Mouse (Mus musculus) lung, embryonic 16.5 days (tissue): ENCODE results near the gene Gmppa. TPM values are rescaled to one million over a fixed set of nuclear protein-coding genes. Genes with fewer than 3 reads are reported as not detected.
A peak's percentile ranks its signal among the peaks of the same experiment; 100 is the strongest.

Source experiments
- ATAC-seq: fragments of 200-750 bp; cut with Nextera tagmentation; 2 replicates; pipeline ENCODE4 v1.8.0; 2017; ENCODE audit warnings: low read depth, mild to moderate bottlenecking, moderate library complexity
- H3K27ac ChIP-seq: fragments of 300-500 bp; sonication (generic); 2 replicates; pipeline ENCODE4 v1.5.1; 2014; ENCODE audit warnings: mild to moderate bottlenecking, control low read depth, low read length
- H3K27me3 ChIP-seq: fragments of 300-500 bp; sonication (generic); 2 replicates; pipeline ENCODE4 v1.6.1; 2014; ENCODE audit warnings: low read depth, low read length, mixed read lengths; ENCODE audit not compliant: control insufficient read depth, insufficient read depth
- H3K36me3 ChIP-seq: fragments of 300-500 bp; sonication (generic); 2 replicates; pipeline ENCODE4 v1.6.1; 2014; ENCODE audit warnings: low read length; ENCODE audit not compliant: control insufficient read depth, insufficient read depth
- H3K4me1 ChIP-seq: fragments of 300-500 bp; sonication (generic); replicated peaks from 2 replicates; pipeline ENCODE4 v1.6.1; 2014; ENCODE audit warnings: low read length, mixed read lengths; ENCODE audit not compliant: control insufficient read depth, insufficient read depth
- H3K4me2 ChIP-seq: fragments of 300-500 bp; sonication (generic); 2 replicates; pipeline ENCODE4 v1.6.1; 2014; ENCODE audit warnings: low read depth, low read length, control low read depth
- H3K4me3 ChIP-seq: fragments of 300-500 bp; sonication (generic); 2 replicates; pipeline ENCODE4 v1.5.1; 2014; ENCODE audit warnings: mild to moderate bottlenecking, low read length, control low read depth
- H3K9ac ChIP-seq: fragments of 300-500 bp; sonication (generic); 2 replicates; pipeline ENCODE4 v1.6.1; 2014; ENCODE audit warnings: low read length, control low read depth
- H3K9me3 ChIP-seq: fragments of 300-500 bp; sonication (generic); 2 replicates; pipeline ENCODE4 v1.6.1; 2016; ENCODE audit warnings: low read length; ENCODE audit not compliant: control insufficient read depth
- WGBS: fragments of 180-500 bp; shearing (Covaris S2); extraction: QIAGEN DNeasy Blood & Tissue Kit; methylation state at CpG from one replicate; pipeline ENCODE4 v1.1.7; 2014; 5-methylcytosine and 5-hydroxymethylcytosine counted together
- polyA plus RNA-seq: library from polyadenylated mRNA; unstranded; fragments of >200 nt; fragmentation: Nextera tagmentation; extraction: Ambion mirVana; gene quantifications from 2 replicates; pipeline ENCODE4 v1.2.1, GENCODE M21; 2015

Gmppa gene
- polyA plus RNA-seq, 1 experiment from 2014 or later = 92.4 TPM

DNA sequence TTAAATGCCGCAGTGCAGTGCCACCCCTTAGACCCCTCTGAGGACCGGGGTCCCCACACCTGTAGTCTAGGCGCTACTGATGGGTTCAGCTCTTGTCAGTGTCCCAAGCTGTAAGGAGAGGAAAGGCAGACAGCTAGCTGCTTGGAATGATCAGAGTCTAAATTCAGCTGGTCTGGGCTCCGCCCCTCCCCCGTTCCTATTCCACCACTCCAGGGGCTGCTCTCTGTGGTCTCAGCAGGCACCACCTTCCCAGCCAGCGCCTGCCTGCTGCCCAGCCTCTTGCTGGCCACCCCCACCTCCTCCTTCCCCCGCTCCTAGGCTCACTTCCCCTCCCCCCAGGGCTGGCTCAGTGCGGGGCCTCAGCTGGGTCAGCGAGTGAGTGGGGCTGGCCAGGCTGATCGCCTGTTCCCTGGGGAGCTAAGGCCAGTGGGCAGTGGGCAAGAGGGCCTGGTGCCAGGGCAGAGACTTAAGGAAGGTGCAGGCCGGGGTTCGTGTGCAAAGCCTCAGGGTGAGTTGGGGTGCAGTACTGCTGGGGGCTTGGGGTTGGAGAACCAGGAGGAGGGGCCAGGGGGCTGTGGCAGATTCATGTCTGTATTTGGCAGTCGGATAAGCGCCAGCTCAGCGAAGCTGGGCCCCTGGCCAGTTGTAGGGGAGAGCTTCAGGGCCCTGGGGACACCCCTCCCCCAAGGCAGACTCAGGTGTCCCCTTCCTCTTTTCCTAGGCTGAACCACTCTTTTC is 35.8 kb upstream of the Gmppa start:
- ATAC-seq = peak; percentile 93
- peaks cover 26% of the 10 kb centered on the region for H3K4me1 ChIP-seq
- H3K27me3 ChIP-seq = no peaks in the 10 kb centered on the region
- WGBS = 6% methylated on average over 15 of the region's 15 CpGs
- no peaks in the 10 kb centered on the region for H3K9me3 ChIP-seq
- peak overlapping the region; percentile 62 for H3K4me2 ChIP-seq
- peak overlapping the region; percentile 72 for H3K9ac ChIP-seq
- H3K4me3 ChIP-seq = peak overlapping the region; percentile 46
- peak overlapping the region; percentile 93 for H3K27ac ChIP-seq
- H3K36me3 ChIP-seq = peaks cover 8% of the 10 kb centered on the region; the same call in 1 of the 2 replicates

DNA sequence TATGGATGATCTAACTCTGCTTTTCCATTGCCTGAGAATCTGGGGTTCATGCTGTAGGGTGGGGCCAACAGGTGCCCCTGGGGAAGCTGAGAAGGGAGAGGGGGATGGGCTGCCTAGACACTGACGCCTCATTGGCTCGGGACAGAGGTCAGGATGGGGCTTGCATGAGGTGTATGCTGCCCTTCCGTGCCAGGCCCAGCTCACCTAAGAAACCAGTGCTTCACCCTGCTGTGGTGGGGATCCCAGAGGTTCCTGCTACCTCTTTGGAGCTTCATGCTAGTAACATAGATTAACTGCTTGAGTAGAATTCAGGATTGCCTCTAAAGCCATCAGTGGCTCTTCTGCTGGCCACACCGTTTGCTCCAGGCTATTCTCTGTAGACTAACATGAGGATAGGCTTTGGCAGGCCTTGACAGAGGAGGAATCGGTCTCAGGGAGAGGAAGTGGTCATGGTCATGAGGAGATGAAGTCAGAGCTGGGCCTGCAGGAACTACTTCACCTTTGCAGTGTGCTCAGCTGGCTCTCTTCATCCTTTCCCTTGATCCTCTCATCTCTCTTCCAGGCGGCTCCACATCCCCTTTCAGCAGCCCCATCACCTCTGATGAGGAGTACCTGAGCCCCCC is 35.1 kb upstream of the Gmppa start:
- Histone ChIP-seq H3K9ac (peak overlapping the region; percentile 72), H3K36me3 (peaks cover 8% of the 10 kb centered on the region; the same call in 1 of the 2 replicates), H3K27ac (peak overlapping the region; percentile 93), H3K27me3 (no peaks in the 10 kb centered on the region), H3K4me2 (peak overlapping the region; percentile 62), H3K4me1 (peaks cover 26% of the 10 kb centered on the region), H3K9me3 (no peaks in the 10 kb centered on the region), H3K4me3 (peak overlapping the region; percentile 46)
- peak; percentile 2; the same call in 1 of the 2 replicates for ATAC-seq
- WGBS = 34% methylated on average over 6 of the region's 6 CpGs

GRCm38 (mm10) chr1:75405547-75405946 is 30.2 kb upstream of the Gmppa start:
- no peak overlapping the region for H3K9ac ChIP-seq
- WGBS = 89% methylated on average over 3 of the region's 3 CpGs
- H3K27ac ChIP-seq = no peak overlapping the region
- peaks cover 2% of the 10 kb centered on the region for H3K4me1 ChIP-seq
- no peak for ATAC-seq
- H3K36me3 ChIP-seq = peaks cover 18% of the 10 kb centered on the region
- no peak overlapping the region for H3K4me3 ChIP-seq
- no peak overlapping the region for H3K4me2 ChIP-seq
- no peaks in the 10 kb centered on the region for H3K9me3 ChIP-seq
- H3K27me3 ChIP-seq = no peaks in the 10 kb centered on the region

- 93% methylated on average over 15 of the region's 15 CpGs for WGBS
- no peaks in the 10 kb centered on the region for H3K27me3 ChIP-seq
- ATAC-seq = no peak
- no peak overlapping the region for H3K4me2 ChIP-seq
- H3K27ac ChIP-seq = no peak overlapping the region
- H3K4me1 ChIP-seq = no peaks in the 10 kb centered on the region
- no peak overlapping the region for H3K4me3 ChIP-seq
- H3K9me3 ChIP-seq = no peaks in the 10 kb centered on the region
- H3K36me3 ChIP-seq = peaks cover 18% of the 10 kb centered on the region
- H3K9ac ChIP-seq = no peak overlapping the region
These were observed 29.6 kb upstream of the Gmppa start for GRCm38 (mm10) chr1:75406173-75406572.

DNA sequence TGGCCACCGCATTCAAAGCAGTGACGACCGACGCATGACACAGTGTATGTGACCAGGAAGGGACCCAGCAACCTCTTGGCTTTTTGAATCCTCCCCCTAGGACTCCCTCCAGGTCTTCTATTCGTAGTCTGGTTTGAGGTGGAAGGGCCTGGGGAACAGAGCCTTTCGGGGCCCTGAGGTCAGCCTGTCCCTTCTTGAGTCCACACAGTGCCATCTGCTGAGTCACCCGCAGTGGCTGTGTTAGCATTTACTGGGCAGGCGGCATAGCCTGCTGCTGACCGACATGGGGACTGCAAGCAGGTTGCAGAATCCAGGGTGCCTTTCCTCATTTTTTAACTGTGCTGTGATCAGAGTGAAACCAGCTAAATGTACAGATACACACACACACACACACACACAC is 28.7 kb upstream of the Gmppa start:
- Histone ChIP-seq H3K27ac (no peak overlapping the region), H3K4me2 (no peak overlapping the region), H3K4me1 (no peaks in the 10 kb centered on the region), H3K9ac (no peak overlapping the region), H3K36me3 (peaks cover 21% of the 10 kb centered on the region), H3K4me3 (no peak overlapping the region), H3K9me3 (no peaks in the 10 kb centered on the region), H3K27me3 (no peaks in the 10 kb centered on the region)
- no peak for ATAC-seq
- 88% methylated on average over 9 of the region's 9 CpGs for WGBS

- Histone ChIP-seq H3K4me1 (no peaks in the 10 kb centered on the region), H3K36me3 (peaks cover 14% of the 10 kb centered on the region), H3K4me3 (no peak overlapping the region), H3K9ac (no peak overlapping the region), H3K27ac (no peak overlapping the region), H3K27me3 (no peaks in the 10 kb centered on the region), H3K4me2 (no peak overlapping the region), H3K9me3 (no peaks in the 10 kb centered on the region)
- ATAC-seq = peak; percentile 39; the same call in 1 of the 2 replicates
- 32% methylated on average over 4 of the region's 4 CpGs for WGBS
These were observed 27.5 kb upstream of the Gmppa start for GRCm38 (mm10) chr1:75408210-75408609.

DNA sequence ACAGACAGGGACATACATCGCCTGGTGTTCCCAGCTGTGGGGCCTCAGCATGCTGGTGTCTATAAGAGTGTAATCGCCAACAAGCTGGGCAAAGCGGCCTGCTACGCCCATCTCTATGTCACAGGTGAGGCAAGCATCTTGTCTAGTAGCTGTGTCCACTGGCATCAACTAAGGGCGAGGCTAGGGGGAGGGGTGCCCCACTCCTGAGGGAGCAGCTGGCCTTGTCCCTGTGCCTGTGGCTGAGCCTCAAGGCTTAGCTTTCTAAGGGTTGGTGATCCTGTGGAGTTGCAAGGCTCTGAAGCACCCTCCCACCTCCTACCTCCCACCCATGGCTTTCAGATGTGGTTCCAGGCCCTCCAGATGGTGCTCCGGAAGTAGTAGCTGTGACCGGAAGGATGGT is 25.8 kb upstream of the Gmppa start:
- Histone ChIP-seq H3K4me2 (no peak overlapping the region), H3K9me3 (no peaks in the 10 kb centered on the region), H3K36me3 (peaks cover 14% of the 10 kb centered on the region), H3K27ac (no peak overlapping the region), H3K4me1 (no peaks in the 10 kb centered on the region), H3K4me3 (no peak overlapping the region), H3K9ac (no peak overlapping the region), H3K27me3 (no peaks in the 10 kb centered on the region)
- WGBS = 86% methylated on average over 7 of the region's 7 CpGs
- ATAC-seq = no peak

DNA sequence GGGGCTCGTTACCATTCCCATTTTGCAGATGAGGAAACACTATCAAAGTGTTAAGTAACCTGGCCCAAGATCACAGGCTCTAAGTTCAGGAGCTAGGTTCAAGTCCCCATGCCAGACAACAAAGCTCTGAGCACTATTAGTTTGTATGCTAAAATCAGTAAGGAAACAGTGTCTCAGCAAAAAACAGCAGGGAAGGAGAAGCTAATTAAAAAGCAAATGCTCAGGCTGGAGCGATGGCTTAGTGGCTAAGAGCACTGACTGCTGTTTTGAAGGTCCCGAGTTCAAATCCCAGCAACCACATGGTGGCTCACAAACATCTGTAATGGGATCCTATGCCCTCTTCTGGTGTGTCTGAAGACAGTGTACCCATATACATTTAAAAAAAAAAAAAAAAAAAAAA is 23.5 kb upstream of the Gmppa start:
- no peak overlapping the region for H3K4me2 ChIP-seq
- H3K4me3 ChIP-seq = no peak overlapping the region
- H3K9me3 ChIP-seq = no peaks in the 10 kb centered on the region
- WGBS = 90% methylated on average over 3 of the region's 3 CpGs
- H3K9ac ChIP-seq = no peak overlapping the region
- H3K36me3 ChIP-seq = peaks cover 8% of the 10 kb centered on the region; the same call in 1 of the 2 replicates
- no peaks in the 10 kb centered on the region for H3K4me1 ChIP-seq
- no peaks in the 10 kb centered on the region for H3K27me3 ChIP-seq
- no peak overlapping the region for H3K27ac ChIP-seq
- ATAC-seq = no peak

- no peaks in the 10 kb centered on the region for H3K27me3 ChIP-seq
- no peak overlapping the region for H3K9ac ChIP-seq
- peaks cover 8% of the 10 kb centered on the region; the same call in 1 of the 2 replicates for H3K36me3 ChIP-seq
- 56% methylated on average over 3 of the region's 3 CpGs for WGBS
- no peaks in the 10 kb centered on the region for H3K4me1 ChIP-seq
- no peak overlapping the region for H3K4me2 ChIP-seq
- H3K4me3 ChIP-seq = no peak overlapping the region
- no peak for ATAC-seq
- no peaks in the 10 kb centered on the region for H3K9me3 ChIP-seq
- no peak overlapping the region for H3K27ac ChIP-seq
These were observed 22.0 kb upstream of the Gmppa start for GRCm38 (mm10) chr1:75413749-75414148.
